Mouse (Mus musculus) midbrain, embryonic 14.5 days (tissue): ENCODE measurements around the gene BC028528. TPM values are rescaled to one million over a fixed set of nuclear protein-coding genes. Genes with fewer than 3 reads are reported as not detected.

Experiments
- ATAC-seq: fragments of 200-750 bp; cut with Nextera tagmentation; 2 replicates; pipeline ENCODE4 v1.8.0; 2017; ENCODE audit warnings: moderate number of reproducible peaks, moderate library complexity; ENCODE audit not compliant: low FRiP score, low TSS enrichment
- DNase-seq: peaks from one replicate; pipeline ENCODE4 v3.0.0-alpha.2; 2015
- H3K27ac ChIP-seq: fragments of 300-500 bp; sonication (generic); replicated peaks from 2 replicates; pipeline ENCODE4 v1.5.1; 2014; ENCODE audit warnings: mild to moderate bottlenecking, low read depth, low read length, moderate library complexity
- H3K27me3 ChIP-seq: fragments of 300-500 bp; sonication (generic); 2 replicates; pipeline ENCODE4 v1.6.1; 2014; ENCODE audit warnings: low read length, control low read depth, mixed read lengths; ENCODE audit not compliant: control insufficient read depth, insufficient read depth
- H3K36me3 ChIP-seq: fragments of 300-500 bp; sonication (generic); 2 replicates; pipeline ENCODE4 v1.6.1; 2014; ENCODE audit warnings: low read length, control low read depth; ENCODE audit not compliant: control insufficient read depth, insufficient read depth
- H3K4me1 ChIP-seq: fragments of 300-500 bp; sonication (generic); 2 replicates; pipeline ENCODE4 v1.6.1; 2014; ENCODE audit warnings: mild to moderate bottlenecking, antibody characterized with exemption, low read length, control low read depth; ENCODE audit not compliant: control insufficient read depth, insufficient read depth
- H3K4me2 ChIP-seq: fragments of 300-500 bp; sonication (generic); 2 replicates; pipeline ENCODE4 v1.6.1; 2014; ENCODE audit warnings: mild to moderate bottlenecking, low read length, moderate library complexity
- H3K4me3 ChIP-seq: fragments of 300-500 bp; sonication (generic); replicated peaks from 2 replicates; pipeline ENCODE4 v1.5.1; 2014; ENCODE audit warnings: low read depth, low read length
- H3K9ac ChIP-seq: fragments of 300-500 bp; sonication (generic); replicated peaks from 2 replicates; pipeline ENCODE4 v1.6.1; 2014; ENCODE audit warnings: mild to moderate bottlenecking, low read length, moderate library complexity
- H3K9me3 ChIP-seq: fragments of 300-500 bp; sonication (generic); 2 replicates; pipeline ENCODE4 v1.6.1; 2016; ENCODE audit warnings: low read length, control low read depth, mixed read lengths; ENCODE audit not compliant: control insufficient read depth
- WGBS: fragments of 180-500 bp; shearing (Covaris S2); extraction: QIAGEN DNeasy Blood & Tissue Kit; methylation state at CpG from one replicate; pipeline ENCODE4 v1.1.7; 2014; 5-methylcytosine and 5-hydroxymethylcytosine counted together
- polyA plus RNA-seq: library from polyadenylated mRNA; unstranded; fragments of >200 nt; fragmentation: Nextera tagmentation; extraction: Ambion mirVana; gene quantifications from 2 replicates; pipeline ENCODE4 v1.2.1, GENCODE M21; 2014

Gene BC028528
- polyA plus RNA-seq, 1 experiment from 2014 or later: 14.9 TPM

- Histone ChIP-seq H3K27me3 (no peaks in the 10 kb centered on the region), H3K4me3 (no peak overlapping the region), H3K9me3 (no peaks in the 10 kb centered on the region), H3K27ac (no peak overlapping the region), H3K36me3 (no peaks in the 10 kb centered on the region), H3K4me2 (no peak overlapping the region), H3K9ac (no peak overlapping the region), H3K4me1 (no peaks in the 10 kb centered on the region)
- 88% methylated on average over 4 of the region's 4 CpGs for WGBS
- no peak for ATAC-seq
- DNase-seq: no peak
Measured at GRCm38 (mm10) chr3:95914706-95915105, 22.9 kb upstream of the BC028528 start.

- no peak for DNase-seq
- H3K4me2 ChIP-seq: no peak overlapping the region
Measured at GRCm38 (mm10) chr3:95907613-95908012, 15.8 kb upstream of the BC028528 start.

GRCm38 (mm10) chr3:95906860-95907259 lies 15.1 kb upstream of the BC028528 start:
- Histone ChIP-seq H3K4me1 (peaks cover 12% of the 10 kb centered on the region), H3K4me3 (no peak overlapping the region), H3K9ac (no peak overlapping the region), H3K27ac (no peak overlapping the region), H3K27me3 (no peaks in the 10 kb centered on the region), H3K4me2 (peak overlapping the region; percentile 53), H3K36me3 (no peaks in the 10 kb centered on the region), H3K9me3 (no peaks in the 10 kb centered on the region)
- DNase-seq (peak; percentile 77), ATAC-seq (no peak)
- under 1% methylated on average over 12 of the region's 12 CpGs for WGBS

More at GRCm38 (mm10) chr3:95907613-95908012, 15.8 kb upstream of the BC028528 start:
- ATAC-seq: no peak
- Histone ChIP-seq H3K27ac (no peak overlapping the region), H3K27me3 (no peaks in the 10 kb centered on the region), H3K4me1 (peaks cover 12% of the 10 kb centered on the region), H3K4me3 (no peak overlapping the region), H3K36me3 (no peaks in the 10 kb centered on the region), H3K9me3 (no peaks in the 10 kb centered on the region), H3K9ac (no peak overlapping the region)
- 50% methylated on average over 4 of the region's 4 CpGs for WGBS

- H3K27ac ChIP-seq: no peak overlapping the region
- H3K4me3 ChIP-seq: peak overlapping the region; percentile 27; the same call in 1 of the 2 replicates
- no peak for ATAC-seq
- H3K9me3 ChIP-seq: no peaks in the 10 kb centered on the region
- under 1% methylated on average over 12 of the region's 12 CpGs for WGBS
- H3K27me3 ChIP-seq: no peaks in the 10 kb centered on the region
- peaks cover 12% of the 10 kb centered on the region for H3K4me1 ChIP-seq
- peak; percentile 74 for DNase-seq
- no peak overlapping the region for H3K9ac ChIP-seq
- no peaks in the 10 kb centered on the region for H3K36me3 ChIP-seq
- H3K4me2 ChIP-seq: peak overlapping the region; percentile 53
Measured at GRCm38 (mm10) chr3:95905940-95906492, 14.2 kb upstream of the BC028528 start.

GRCm38 (mm10) chr3:95905146-95905939 lies 13.5 kb upstream of the BC028528 start:
- Histone ChIP-seq H3K27me3 (no peaks in the 10 kb centered on the region), H3K36me3 (no peaks in the 10 kb centered on the region), H3K9ac (peak overlapping the region; percentile 32; the same call in 1 of the 2 replicates), H3K9me3 (no peaks in the 10 kb centered on the region), H3K4me1 (peaks cover 12% of the 10 kb centered on the region), H3K27ac (no peak overlapping the region), H3K4me3 (peak overlapping the region; percentile 27), H3K4me2 (peak overlapping the region; percentile 53)
- peak; percentile 46 for ATAC-seq
- peak; percentile 64 for DNase-seq
- WGBS: under 1% methylated on average over 18 of the region's 18 CpGs

- no peaks in the 10 kb centered on the region for H3K36me3 ChIP-seq
- under 1% methylated on average over 15 of the region's 15 CpGs for WGBS
- H3K27me3 ChIP-seq: no peaks in the 10 kb centered on the region
- peak within 1 kb of the TSS; percentile 53 for H3K4me2 ChIP-seq
- H3K4me1 ChIP-seq: peaks cover 12% of the 10 kb centered on the region
- H3K4me3 ChIP-seq: peak within 1 kb of the TSS; percentile 27
- peak; percentile 40; the same call in 1 of the 2 replicates for ATAC-seq
- H3K9me3 ChIP-seq: no peaks in the 10 kb centered on the region
- no peak within 1 kb of the TSS for H3K27ac ChIP-seq
- DNase-seq: peak; percentile 34
- H3K9ac ChIP-seq: peak within 1 kb of the TSS; percentile 36; the same call in 1 of the 2 replicates
Measured at GRCm38 (mm10) chr3:95904568-95904967, 12.8 kb upstream of the BC028528 start, which contains the start of gene Car14. Gene Car14 (minus strand): TSS chr3:95904691.

- no peak for DNase-seq
- ATAC-seq: no peak
- Histone ChIP-seq H3K4me1 (peaks cover 12% of the 10 kb centered on the region), H3K4me3 (peak overlapping the region; percentile 13; the same call in 1 of the 2 replicates), H3K36me3 (no peaks in the 10 kb centered on the region), H3K9ac (peak overlapping the region; percentile 24; the same call in 1 of the 2 replicates), H3K4me2 (peak overlapping the region; percentile 53), H3K27me3 (no peaks in the 10 kb centered on the region), H3K27ac (no peak overlapping the region), H3K9me3 (no peaks in the 10 kb centered on the region)
- WGBS: 1% methylated on average over 15 of the region's 15 CpGs
Measured at GRCm38 (mm10) chr3:95903753-95904502, 12.1 kb upstream of the BC028528 start.

- Histone ChIP-seq H3K9ac (no peak overlapping the region), H3K4me2 (no peak overlapping the region; the same call in 1 of the 2 replicates), H3K27me3 (no peaks in the 10 kb centered on the region), H3K4me3 (no peak overlapping the region), H3K4me1 (peaks cover 12% of the 10 kb centered on the region), H3K36me3 (peaks cover 7% of the 10 kb centered on the region; the same call in 1 of the 2 replicates), H3K9me3 (no peaks in the 10 kb centered on the region), H3K27ac (no peak overlapping the region)
- WGBS: 27% methylated on average over 6 of the region's 6 CpGs
- ATAC-seq (no peak), DNase-seq (no peak)
Measured at GRCm38 (mm10) chr3:95902643-95903042, 10.8 kb upstream of the BC028528 start.
